In the genomic region with DNA sequence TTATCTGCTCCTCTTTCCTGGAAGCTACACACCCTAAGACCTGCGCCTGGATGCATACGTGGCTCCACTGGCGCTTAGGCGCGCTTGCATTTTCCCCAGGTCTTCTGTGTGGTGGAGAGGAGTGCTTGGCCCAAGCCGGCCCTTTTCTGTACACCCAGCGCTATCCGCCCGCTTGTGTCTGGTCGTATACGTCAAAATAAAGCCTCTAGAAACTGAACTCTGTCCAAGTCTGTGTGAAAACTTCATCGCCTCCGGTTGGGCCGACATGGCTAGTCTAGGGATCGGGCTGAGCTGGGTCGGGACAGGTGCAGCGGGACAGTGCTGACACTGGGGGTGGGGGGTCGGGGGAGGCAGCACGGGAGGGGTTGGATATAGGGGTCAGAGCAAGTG, we compare ENCODE assay signal across 7 mouse cellular contexts. TPM values are rescaled to one million over a fixed set of nuclear protein-coding genes. Genes with fewer than 3 reads are reported as not detected.
DNase-seq lines count a peak whose midpoint lies in the region; ATAC-seq and TF ChIP-seq lines count a peak whose summit lies in the region.

No protein-coding gene starts in this region.

- TF ChIP-seq CTCF in small intestine, adult 2 months (IDR thresholded peaks at IDR 0.05; ENCODE audit: extremely low read depth, insufficient read length, insufficient replicate concordance, low read depth, low read length), result no peak

- DNase-seq in limb, embryonic 10.5 days (ENCODE audit: low spot score), result no peak
- DNase-seq in retina, postnatal 1 day, result no peak
- DNase-seq in gastrocnemius, postnatal 4 days (ENCODE audit: low spot score in 2 of 2), result no peak

- ATAC-seq in megakaryocyte, adult 5-6 weeks (ENCODE audit: poor library complexity, severe bottlenecking), result no peak
- no peak; the same call in 1 of the 2 replicates for ATAC-seq in embryonic facial prominence, embryonic 15.5 days (ENCODE audit: insufficient number of reproducible peaks, low FRiP score, low TSS enrichment, low read depth)

- H3K9ac ChIP-seq in embryonic facial prominence, embryonic 15.5 days, result peak overlapping the region; percentile 26

- H3K4me2 ChIP-seq in embryonic facial prominence, embryonic 15.5 days (replicated peaks), result peak overlapping the region; percentile 83

- H3K4me3 ChIP-seq in megakaryocyte, embryonic 14.5 days (replicated peaks), result peak overlapping the region; percentile 99
- peak overlapping the region; percentile 84 for H3K4me3 ChIP-seq in embryonic facial prominence, embryonic 15.5 days (replicated peaks)
- peak overlapping the region; percentile 64 for H3K4me3 ChIP-seq in limb, embryonic 10.5 days
- peak overlapping the region; percentile 62 for H3K4me3 ChIP-seq in small intestine, adult 2 months (ENCODE audit: low read depth, low read length)

- H3K4me1 ChIP-seq in megakaryocyte, embryonic 14.5 days, result peaks cover 87% of the 10 kb centered on the region
- peaks cover 36% of the 10 kb centered on the region for H3K4me1 ChIP-seq in embryonic facial prominence, embryonic 15.5 days
- H3K4me1 ChIP-seq in limb, embryonic 10.5 days, result peaks cover 37% of the 10 kb centered on the region
- peaks cover 21% of the 10 kb centered on the region for H3K4me1 ChIP-seq in small intestine, adult 2 months (ENCODE audit: control insufficient read depth, insufficient read depth, insufficient read length, low read length)

- peak overlapping the region; percentile 80 for H3K27ac ChIP-seq in embryonic facial prominence, embryonic 15.5 days (replicated peaks)
- peak overlapping the region; percentile 81 for H3K27ac ChIP-seq in limb, embryonic 10.5 days
- H3K27ac ChIP-seq in small intestine, adult 2 months (ENCODE audit: insufficient read depth, low read depth, low read length), result peak overlapping the region; percentile 90

- no peaks in the 10 kb centered on the region for H3K9me3 ChIP-seq in megakaryocyte, embryonic 14.5 days
- no peaks in the 10 kb centered on the region for H3K9me3 ChIP-seq in embryonic facial prominence, embryonic 15.5 days (replicated peaks)
- H3K9me3 ChIP-seq in limb, embryonic 10.5 days (replicated peaks), result no peaks in the 10 kb centered on the region

- H3K36me3 ChIP-seq in megakaryocyte, embryonic 14.5 days (replicated peaks; ENCODE audit: low read length), result peaks cover 78% of the 10 kb centered on the region
- peaks cover 50% of the 10 kb centered on the region for H3K36me3 ChIP-seq in embryonic facial prominence, embryonic 15.5 days
- H3K36me3 ChIP-seq in limb, embryonic 10.5 days, result peaks cover 62% of the 10 kb centered on the region
- peaks cover 46% of the 10 kb centered on the region for H3K36me3 ChIP-seq in small intestine, adult 2 months (ENCODE audit: control insufficient read depth, insufficient read depth, low read length)

- no peak for TF ChIP-seq POLR2A in small intestine, adult 2 months (IDR thresholded peaks at IDR 0.05; ENCODE audit: low read depth, low read length)

- under 1% methylated on average over 19 of the region's 19 CpGs for WGBS in embryonic facial prominence, embryonic 15.5 days
- 2% methylated on average over 19 of the region's 19 CpGs for WGBS in limb, embryonic 10.5 days
- 2% methylated on average over 19 of the region's 19 CpGs for WGBS in small intestine, adult 2 months

- H3K27me3 ChIP-seq in megakaryocyte, embryonic 14.5 days (replicated peaks), result no peaks in the 10 kb centered on the region
- no peaks in the 10 kb centered on the region for H3K27me3 ChIP-seq in embryonic facial prominence, embryonic 15.5 days
- H3K27me3 ChIP-seq in limb, embryonic 10.5 days (ENCODE audit: low read depth, poor library complexity, severe bottlenecking), result no peaks in the 10 kb centered on the region
- H3K27me3 ChIP-seq in small intestine, adult 2 months (ENCODE audit: control insufficient read depth, insufficient read depth, low read length), result no peaks in the 10 kb centered on the region

RNA-seq across cellular contexts. Expression of gene Gmppb, which starts 0.5 kb away (rescaled TPM):
- 2.6 and 30.7 TPM in 2 replicates for polyA plus RNA-seq in megakaryocyte, embryonic 14.5 days (2012; ENCODE audit: insufficient read depth, low replicate concordance)
- 6.4 and 6.9 TPM in 2 replicates for total RNA-seq in megakaryocyte, adult 5-6 weeks (2015)
- total RNA-seq in megakaryocyte, adult 5-6 weeks (2017), result 14.0 and 19.1 TPM in 2 replicates
- polyA plus RNA-seq in embryonic facial prominence, embryonic 15.5 days (2015; fragmentation: Nextera tagmentation; extraction: Ambion mirVana), result 38.4 and 40.5 TPM in 2 replicates
- polyA plus RNA-seq in limb, embryonic 10.5 days (2016; fragmentation: Nextera tagmentation; extraction: Ambion mirVana), result 25.2 and 26.4 TPM in 2 replicates
- polyA plus RNA-seq in small intestine, adult 2 months (2012; rRNA removed), result 34.5 and 56.7 TPM in 2 replicates
- total RNA-seq in gastrocnemius, postnatal 4 days (2021), result 10 to 100 TPM; 18.2 to 20.6 TPM

RNA-seq across cellular contexts. Expression of gene Amigo3, which starts 4.4 kb away (rescaled TPM):
- 0.65 and 1.0 TPM in 2 replicates for polyA plus RNA-seq in megakaryocyte, embryonic 14.5 days (2012; ENCODE audit: insufficient read depth, low replicate concordance)
- 1.2 and 1.5 TPM in 2 replicates for total RNA-seq in megakaryocyte, adult 5-6 weeks (2015)
- total RNA-seq in megakaryocyte, adult 5-6 weeks (2017), result 2.0 and 2.6 TPM in 2 replicates
- polyA plus RNA-seq in embryonic facial prominence, embryonic 15.5 days (2015; fragmentation: Nextera tagmentation; extraction: Ambion mirVana), result 4.0 and 5.0 TPM in 2 replicates
- 1.9 and 3.5 TPM in 2 replicates for polyA plus RNA-seq in limb, embryonic 10.5 days (2016; fragmentation: Nextera tagmentation; extraction: Ambion mirVana)
- polyA plus RNA-seq in small intestine, adult 2 months (2012; rRNA removed), result 6.1 and 12.0 TPM in 2 replicates
- total RNA-seq in gastrocnemius, postnatal 4 days (2021), result 1 to 10 TPM; 3.2 to 3.4 TPM

RNA-seq across cellular contexts. Expression of gene Mst1, which starts 31.7 kb away (rescaled TPM):
- polyA plus RNA-seq in megakaryocyte, embryonic 14.5 days (2012; ENCODE audit: insufficient read depth, low replicate concordance), result 0.17 TPM in 1 of 2 replicates, not detected in the other
- total RNA-seq in megakaryocyte, adult 5-6 weeks (2015), result 0.69 TPM in 1 of 2 replicates, not detected in the other
- not detected in 2 replicates for total RNA-seq in megakaryocyte, adult 5-6 weeks (2017)
- polyA plus RNA-seq in embryonic facial prominence, embryonic 15.5 days (2015; fragmentation: Nextera tagmentation; extraction: Ambion mirVana), result 3.1 and 3.5 TPM in 2 replicates
- 0.54 and 0.74 TPM in 2 replicates for polyA plus RNA-seq in limb, embryonic 10.5 days (2016; fragmentation: Nextera tagmentation; extraction: Ambion mirVana)
- polyA plus RNA-seq in small intestine, adult 2 months (2012; rRNA removed), result 0.18 and 0.35 TPM in 2 replicates
- under 1 TPM in 1 of 2 experiments, not detected in 1; 0.36 TPM for total RNA-seq in gastrocnemius, postnatal 4 days (2021)

RNA-seq across cellular contexts. Expression of gene Rnf123, which starts 34.6 kb away (rescaled TPM):
- polyA plus RNA-seq in megakaryocyte, embryonic 14.5 days (2012; ENCODE audit: insufficient read depth, low replicate concordance), result 51.9 and 73.7 TPM in 2 replicates
- 27.8 and 30.7 TPM in 2 replicates for total RNA-seq in megakaryocyte, adult 5-6 weeks (2015)
- total RNA-seq in megakaryocyte, adult 5-6 weeks (2017), result 20.9 and 21.1 TPM in 2 replicates
- 28.7 and 34.9 TPM in 2 replicates for polyA plus RNA-seq in embryonic facial prominence, embryonic 15.5 days (2015; fragmentation: Nextera tagmentation; extraction: Ambion mirVana)
- polyA plus RNA-seq in limb, embryonic 10.5 days (2016; fragmentation: Nextera tagmentation; extraction: Ambion mirVana), result 31.8 and 37.5 TPM in 2 replicates
- polyA plus RNA-seq in small intestine, adult 2 months (2012; rRNA removed), result 48.3 and 86.7 TPM in 2 replicates
- 10 to 100 TPM; 83.8 to 94.8 TPM for total RNA-seq in gastrocnemius, postnatal 4 days (2021)

RNA-seq across cellular contexts. Expression of gene Apeh, which starts 45.8 kb away (rescaled TPM):
- polyA plus RNA-seq in megakaryocyte, embryonic 14.5 days (2012; ENCODE audit: insufficient read depth, low replicate concordance), result 13.0 and 26.5 TPM in 2 replicates
- 37.9 and 41.0 TPM in 2 replicates for total RNA-seq in megakaryocyte, adult 5-6 weeks (2015)
- 56.9 and 61.8 TPM in 2 replicates for total RNA-seq in megakaryocyte, adult 5-6 weeks (2017)
- 48.3 and 51.2 TPM in 2 replicates for polyA plus RNA-seq in embryonic facial prominence, embryonic 15.5 days (2015; fragmentation: Nextera tagmentation; extraction: Ambion mirVana)
- 70.8 and 76.2 TPM in 2 replicates for polyA plus RNA-seq in limb, embryonic 10.5 days (2016; fragmentation: Nextera tagmentation; extraction: Ambion mirVana)
- polyA plus RNA-seq in small intestine, adult 2 months (2012; rRNA removed), result 127 and 189 TPM in 2 replicates
- 10 to 100 TPM; 47.7 to 51.5 TPM for total RNA-seq in gastrocnemius, postnatal 4 days (2021)
